Mouse (Mus musculus) midbrain, postnatal 0 days (tissue): ENCODE results near the gene Usf2. TPM values are rescaled to one million over a fixed set of nuclear protein-coding genes. Genes with fewer than 3 reads are reported as not detected.
A peak's percentile ranks its signal among the peaks of the same experiment; 100 is the strongest.

Experiments used
- ATAC-seq: fragments of 200-750 bp; cut with Nextera tagmentation; 2 replicates; pipeline ENCODE4 v1.8.0; 2017; ENCODE audit warnings: moderate number of reproducible peaks, mild to moderate bottlenecking, moderate TSS enrichment, moderate library complexity; ENCODE audit not compliant: low FRiP score
- DNase-seq: peaks from one replicate; pipeline ENCODE4 v3.0.0-alpha.2; 2015; ENCODE audit warnings: low spot score
- H3K27ac ChIP-seq: fragments of 300-500 bp; sonication (generic); 2 replicates; pipeline ENCODE4 v1.5.1; 2014; ENCODE audit warnings: low read depth, mild to moderate bottlenecking, low read length, mixed read lengths
- H3K27me3 ChIP-seq: fragments of 300-500 bp; sonication (generic); 2 replicates; pipeline ENCODE4 v1.6.1; 2014; ENCODE audit warnings: low read length, control low read depth, mixed read lengths; ENCODE audit not compliant: insufficient read depth
- H3K36me3 ChIP-seq: fragments of 300-500 bp; sonication (generic); 2 replicates; pipeline ENCODE4 v1.6.1; 2014; ENCODE audit warnings: low read length, control low read depth, mixed read lengths; ENCODE audit not compliant: insufficient read depth
- H3K4me1 ChIP-seq: fragments of 300-500 bp; sonication (generic); 2 replicates; pipeline ENCODE4 v1.6.1; 2014; ENCODE audit warnings: mild to moderate bottlenecking, control low read depth, antibody characterized with exemption, low read length, mixed read lengths; ENCODE audit not compliant: insufficient read depth
- H3K4me2 ChIP-seq: fragments of 300-500 bp; sonication (generic); 2 replicates; pipeline ENCODE4 v1.6.1; 2014; ENCODE audit warnings: low read depth, mild to moderate bottlenecking, low read length, mixed read lengths; ENCODE audit not compliant: poor library complexity, severe bottlenecking
- H3K4me3 ChIP-seq: fragments of 300-500 bp; sonication (generic); 2 replicates; pipeline ENCODE4 v1.5.1; 2014; ENCODE audit warnings: low read depth, mild to moderate bottlenecking, low read length, moderate library complexity
- H3K9ac ChIP-seq: fragments of 300-500 bp; sonication (generic); replicated peaks from 2 replicates; pipeline ENCODE4 v1.6.1; 2014; ENCODE audit warnings: mild to moderate bottlenecking, low read length, moderate library complexity, mixed read lengths; ENCODE audit not compliant: poor library complexity, severe bottlenecking
- H3K9me3 ChIP-seq: fragments of 300-500 bp; sonication (generic); 2 replicates; pipeline ENCODE4 v1.6.1; 2016; ENCODE audit warnings: low read length, control low read depth
- CTCF ChIP-seq: IDR thresholded peaks from 2 replicates; pipeline ENCODE4 v1.5.1; 2016; ENCODE audit warnings: antibody characterized with exemption, mild to moderate bottlenecking
- WGBS: fragments of 180-500 bp; shearing (Covaris S2); extraction: QIAGEN DNeasy Blood & Tissue Kit; methylation state at CpG from one replicate; pipeline ENCODE4 v1.1.7; 2014; 5-methylcytosine and 5-hydroxymethylcytosine counted together
- polyA plus RNA-seq: library from polyadenylated mRNA; unstranded; fragments of >200 nt; fragmentation: Nextera tagmentation; extraction: Ambion mirVana; gene quantifications from 2 replicates; pipeline ENCODE4 v1.2.1, GENCODE M21; 2015
- total RNA-seq: library from RNA; depleted of rRNA; stranded (reverse); fragments of >200 nt; gene quantifications from 2 replicates; pipeline ENCODE4 v1.2.3, GENCODE M21; 2014; rRNA removed

Gene Usf2
- total RNA-seq (95.3 and 102 TPM in 2 replicates), polyA plus RNA-seq (27.0 and 28.4 TPM in 2 replicates)

DNA sequence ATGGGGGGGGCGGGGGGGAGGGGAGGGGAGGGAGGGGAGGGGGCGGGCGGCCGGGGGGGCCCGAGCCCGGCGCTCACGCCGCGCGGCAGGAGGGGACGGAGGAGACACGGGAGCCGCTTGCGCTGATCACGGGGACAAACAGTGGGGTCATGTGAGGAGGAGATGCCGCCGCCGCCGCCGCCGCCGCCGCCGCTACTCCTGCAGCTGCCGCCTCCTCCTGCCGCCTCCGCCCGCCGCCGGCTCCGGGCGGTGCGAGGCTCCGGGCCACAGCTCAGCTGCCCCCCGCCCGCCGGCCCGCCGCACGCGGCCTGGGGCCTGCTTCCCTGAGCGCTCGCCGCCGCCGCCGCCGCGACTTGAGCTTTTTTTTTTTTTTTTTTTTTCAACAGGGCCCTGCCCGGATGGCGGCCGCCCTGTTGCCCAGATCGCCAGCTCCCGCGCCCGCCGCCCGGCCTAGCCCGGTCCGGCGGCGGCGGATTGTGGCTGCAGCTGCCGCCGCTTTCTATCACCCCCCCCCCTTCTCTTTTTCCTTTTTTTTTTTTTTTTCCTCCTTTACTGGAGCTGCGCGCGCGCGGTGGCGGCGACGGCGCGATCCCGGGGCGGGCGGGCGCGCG, at the start of gene Usf2:
TSS of gene Usf2 (minus strand) at position 48 of the 611 bp plus-strand sequence.
- Histone ChIP-seq H3K4me3 (peak within 1 kb of the TSS; percentile 92), H3K36me3 (peaks cover 29% of the 10 kb centered on the region), H3K9me3 (no peaks in the 10 kb centered on the region), H3K27ac (peak within 1 kb of the TSS; percentile 97), H3K4me1 (peaks cover 12% of the 10 kb centered on the region; the same call in 1 of the 2 replicates), H3K27me3 (no peaks in the 10 kb centered on the region), H3K9ac (peak within 1 kb of the TSS; percentile 99), H3K4me2 (peak within 1 kb of the TSS; percentile 90)
- peak; percentile 85 for DNase-seq
- no peak for TF ChIP-seq CTCF
- ATAC-seq, result peak; percentile 79
- WGBS, result 0% methylated on average over 3 of the region's 82 CpGs

DNA sequence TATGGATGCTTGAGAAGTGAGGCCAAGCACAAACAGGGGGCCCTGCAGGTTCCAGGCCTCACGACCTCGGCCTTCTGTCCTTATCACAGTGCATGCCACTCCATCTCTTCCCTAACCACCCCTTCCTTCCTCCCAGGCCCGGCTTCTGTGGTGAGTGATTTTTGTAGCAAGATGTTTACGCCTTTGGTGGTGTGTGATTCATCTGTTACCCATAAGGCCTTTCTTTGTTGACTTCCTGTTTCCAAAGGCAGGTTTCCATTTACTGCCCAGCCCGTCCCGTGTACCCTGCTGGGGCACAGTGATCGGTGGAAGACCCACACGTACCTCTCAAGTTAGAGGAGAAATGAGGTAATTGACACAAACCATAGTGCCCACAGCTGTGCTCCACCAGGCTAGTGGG, 46.0 kb upstream of the Usf2 start:
- no peak for TF ChIP-seq CTCF
- Histone ChIP-seq H3K27me3 (no peaks in the 10 kb centered on the region), H3K27ac (no peak overlapping the region), H3K4me1 (no peaks in the 10 kb centered on the region), H3K4me3 (no peak overlapping the region), H3K9ac (no peak overlapping the region), H3K9me3 (no peaks in the 10 kb centered on the region), H3K4me2 (no peak overlapping the region), H3K36me3 (no peaks in the 10 kb centered on the region)
- ATAC-seq (no peak), DNase-seq (no peak)
- WGBS, result 83% methylated on average over 8 of the region's 8 CpGs

DNA sequence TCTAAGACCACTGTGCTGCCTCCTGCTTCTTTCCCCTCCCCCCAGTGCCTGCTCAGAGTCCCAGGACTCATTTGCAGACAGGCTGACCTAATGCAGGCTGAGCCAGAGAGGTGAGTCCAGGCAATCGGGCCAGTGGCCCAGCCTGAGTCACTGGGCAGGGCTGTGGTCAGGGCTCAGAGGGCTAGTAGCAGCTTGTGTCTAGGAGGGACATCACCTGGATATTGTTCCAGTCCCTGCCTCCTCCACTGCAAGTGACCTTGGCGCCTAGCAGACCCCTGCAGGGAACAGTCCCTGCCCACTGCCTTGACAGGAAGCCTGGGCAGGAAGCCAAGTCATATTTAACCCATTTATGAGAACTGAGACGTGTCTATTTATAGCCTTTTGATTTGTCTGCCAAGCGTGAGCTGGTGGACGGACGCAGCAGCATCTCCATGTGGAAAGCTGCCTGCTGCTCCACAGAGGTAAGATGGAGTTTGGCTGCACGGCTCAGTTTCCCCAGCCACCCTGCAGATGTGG, 44.0 kb upstream of the Usf2 start:
- Histone ChIP-seq H3K4me3 (no peak overlapping the region), H3K4me1 (no peaks in the 10 kb centered on the region), H3K4me2 (no peak overlapping the region), H3K9ac (no peak overlapping the region), H3K27me3 (no peaks in the 10 kb centered on the region), H3K27ac (no peak overlapping the region), H3K9me3 (no peaks in the 10 kb centered on the region), H3K36me3 (no peaks in the 10 kb centered on the region)
- TF ChIP-seq CTCF, result no peak
- ATAC-seq, result 0 out of 2 replicates have a peak, but pooled peaks have one; percentile 38
- 50% methylated on average over 7 of the region's 7 CpGs for WGBS
- DNase-seq, result peak; percentile 71

DNA sequence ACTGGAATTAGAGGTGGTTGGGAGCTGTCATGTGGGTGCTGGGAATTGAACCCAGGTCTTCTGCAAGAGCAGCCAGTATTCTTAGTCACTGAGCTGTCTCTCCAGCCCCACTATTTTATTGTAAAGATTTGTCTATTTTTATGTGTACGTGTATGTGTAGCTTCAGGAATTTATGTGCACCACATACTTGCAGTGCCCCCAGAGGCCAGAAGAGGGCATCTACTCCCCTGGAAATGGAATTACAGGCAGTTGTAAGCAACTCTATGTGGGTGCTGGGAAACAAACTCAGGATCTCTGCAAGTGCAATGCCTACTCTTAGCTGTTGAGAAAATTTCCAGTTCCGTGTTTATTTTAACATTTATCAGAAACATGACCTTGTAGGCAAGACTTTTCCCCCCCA, 39.9 kb upstream of the Usf2 start:
- Histone ChIP-seq H3K4me3 (no peak overlapping the region), H3K27me3 (no peaks in the 10 kb centered on the region), H3K4me2 (no peak overlapping the region), H3K36me3 (no peaks in the 10 kb centered on the region), H3K9ac (no peak overlapping the region), H3K9me3 (no peaks in the 10 kb centered on the region), H3K4me1 (no peaks in the 10 kb centered on the region), H3K27ac (no peak overlapping the region)
- 99% methylated on average over 2 of the region's 2 CpGs for WGBS
- peak; percentile 19 for TF ChIP-seq CTCF
- ATAC-seq (no peak), DNase-seq (no peak)

DNA sequence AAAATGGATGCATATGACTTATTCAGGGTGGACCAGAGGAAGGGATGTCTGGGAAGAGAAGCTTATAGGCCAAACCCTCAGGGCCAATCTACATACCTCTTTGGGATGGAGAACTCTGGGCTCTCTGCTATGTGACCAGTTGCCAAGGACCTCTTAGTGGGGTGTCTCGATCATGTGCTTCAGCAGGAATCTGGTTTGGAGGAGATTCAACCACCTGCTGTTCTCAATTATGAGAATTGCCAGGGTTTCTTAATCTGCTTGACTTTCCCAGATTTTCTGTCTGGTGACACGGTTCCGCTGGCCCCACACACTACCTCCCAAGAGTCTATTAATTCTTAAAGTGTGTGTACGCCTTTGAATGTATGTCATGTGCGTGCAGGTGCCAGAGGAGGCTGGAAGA, 37.4 kb upstream of the Usf2 start:
- Histone ChIP-seq H3K9ac (no peak overlapping the region), H3K27me3 (no peaks in the 10 kb centered on the region), H3K9me3 (no peaks in the 10 kb centered on the region), H3K27ac (no peak overlapping the region), H3K4me1 (no peaks in the 10 kb centered on the region), H3K36me3 (no peaks in the 10 kb centered on the region), H3K4me3 (no peak overlapping the region), H3K4me2 (no peak overlapping the region)
- DNase-seq, result peak; percentile 18
- WGBS, result 83% methylated on average over 5 of the region's 5 CpGs
- TF ChIP-seq CTCF, result no peak
- no peak for ATAC-seq

DNA sequence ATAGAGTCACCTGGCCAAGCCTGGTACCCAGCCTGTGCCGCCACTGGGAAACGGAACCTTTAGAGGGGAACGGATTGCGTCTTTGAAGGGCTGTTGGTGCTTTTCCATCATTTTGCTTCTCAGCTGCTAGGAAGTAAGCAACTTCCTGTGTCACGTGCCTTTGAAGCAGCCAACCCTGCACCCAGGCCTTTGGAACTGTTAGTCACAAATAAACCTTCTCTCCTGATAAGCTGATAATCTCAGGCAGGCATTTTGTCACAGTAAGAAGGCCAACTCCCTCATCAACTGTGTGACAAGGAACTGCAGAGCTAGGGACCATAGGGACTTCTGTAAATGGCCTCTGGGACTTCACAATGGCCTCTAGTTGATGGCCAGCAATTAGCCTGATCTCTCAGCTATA, 35.5 kb upstream of the Usf2 start:
- 79% methylated on average over 5 of the region's 5 CpGs for WGBS
- no peak overlapping the region for H3K27ac ChIP-seq

More for the DNA sequence above, 35.5 kb upstream of the Usf2 start:
- H3K4me2 ChIP-seq, result no peak overlapping the region
- H3K27me3 ChIP-seq, result no peaks in the 10 kb centered on the region
- DNase-seq, result no peak
- no peaks in the 10 kb centered on the region for H3K36me3 ChIP-seq
- no peak overlapping the region for H3K9ac ChIP-seq
- no peak for ATAC-seq
- H3K9me3 ChIP-seq, result no peaks in the 10 kb centered on the region
- no peaks in the 10 kb centered on the region for H3K4me1 ChIP-seq
- TF ChIP-seq CTCF, result no peak
- H3K4me3 ChIP-seq, result no peak overlapping the region
